Comparison of ENCODE assay signal across 22 mouse cellular contexts in genomic region chr2:24606531-24606930, GRCm38 (mm10).
DNase-seq lines count a peak whose midpoint lies in the region; ATAC-seq and TF ChIP-seq lines count a peak whose summit lies in the region.
"Had no signal": no experiment of that assay in that cellular context is flagged by ENCODE, and none has a peak within 500 bp of the region (broad histone marks: within the 10 kb centered on the region; RNA-seq: fewer than 3 reads in every experiment).

No protein-coding gene starts in this region.

- no peak for TF ChIP-seq EP300 in heart, adult 2 months (IDR thresholded peaks at IDR 0.05; ENCODE audit: insufficient read depth, low read depth, low read length)

- H3K36me3 ChIP-seq in heart, embryonic 10.5 days: no peaks in the 10 kb centered on the region
- H3K36me3 ChIP-seq in heart, adult 2 months (ENCODE audit: control insufficient read depth, insufficient read depth, low read length): no peaks in the 10 kb centered on the region
- H3K36me3 ChIP-seq in midbrain, embryonic 13.5 days: peaks cover 56% of the 10 kb centered on the region
- H3K36me3 ChIP-seq in midbrain, postnatal 0 days (ENCODE audit: insufficient read depth, low read length): peaks cover 46% of the 10 kb centered on the region
- H3K36me3 ChIP-seq: embryonic facial prominence, embryonic 12.5 days; embryonic facial prominence, embryonic 15.5 days; heart, embryonic 13.5 days had no signal

- peak; percentile 74 for DNase-seq in heart, embryonic 10.5 days (ENCODE audit: low spot score)
- no peak for DNase-seq in heart, adult 2 months
- DNase-seq in midbrain, postnatal 0 days (ENCODE audit: low spot score): no peak
- DNase-seq in ZHBTc4 (ENCODE audit: low read depth, low spot score): peak; percentile 44
- no peak for DNase-seq in retina, embryonic 14.5 days (ENCODE audit: low spot score)
- DNase-seq in ovary, adult 18-20 months (ENCODE audit: low spot score): no peak
- DNase-seq: adrenal gland, adult 2 months; adrenal gland, postnatal 14 days; cerebellum, adult 11 months; cerebellum, adult 2 months; cerebellum, adult 9-11 months; cerebellum, postnatal 25 days; gastrocnemius, postnatal 10 days; gastrocnemius, postnatal 36 days; heart, postnatal 14 days had no signal

- 89% methylated on average over 15 of the region's 15 CpGs for WGBS in heart, embryonic 10.5 days
- WGBS in heart, adult 2 months: 87% methylated on average over 15 of the region's 15 CpGs
- 86% methylated on average over 15 of the region's 15 CpGs for WGBS in midbrain, embryonic 13.5 days
- WGBS in midbrain, postnatal 0 days: 91% methylated on average over 15 of the region's 15 CpGs

- no peak overlapping the region for H3K4me2 ChIP-seq in midbrain, embryonic 13.5 days (replicated peaks)
- no peak overlapping the region for H3K4me2 ChIP-seq in midbrain, postnatal 0 days (ENCODE audit: low read depth, low read length, poor library complexity, severe bottlenecking)
- H3K4me2 ChIP-seq: embryonic facial prominence, embryonic 15.5 days; forebrain, embryonic 15.5 days; hindbrain, embryonic 12.5 days; hindbrain, embryonic 15.5 days had no signal

- TF ChIP-seq CTCF in heart, adult 2 months (IDR thresholded peaks at IDR 0.05): no peak
- TF ChIP-seq CTCF in midbrain, postnatal 0 days (IDR thresholded peaks at IDR 0.05): no peak

- H3K4me3 ChIP-seq in heart, embryonic 10.5 days: no peak overlapping the region
- H3K4me3 ChIP-seq in heart, adult 2 months: no peak overlapping the region
- H3K4me3 ChIP-seq in midbrain, embryonic 13.5 days (replicated peaks): no peak overlapping the region
- no peak overlapping the region for H3K4me3 ChIP-seq in midbrain, postnatal 0 days (ENCODE audit: low read depth, low read length)
- H3K4me3 ChIP-seq: embryonic facial prominence, embryonic 15.5 days; forebrain, embryonic 15.5 days; heart, embryonic 13.5 days; hindbrain, embryonic 12.5 days; hindbrain, embryonic 15.5 days had no signal

- ATAC-seq in midbrain, embryonic 13.5 days: 0 out of 2 replicates have a peak, but pooled peaks have one; percentile 13
- ATAC-seq in midbrain, postnatal 0 days (ENCODE audit: low FRiP score): no peak
- ATAC-seq: forebrain, embryonic 15.5 days had no signal

- no peaks in the 10 kb centered on the region for H3K9me3 ChIP-seq in heart, embryonic 10.5 days
- no peaks in the 10 kb centered on the region for H3K9me3 ChIP-seq in midbrain, embryonic 13.5 days
- H3K9me3 ChIP-seq in midbrain, postnatal 0 days (ENCODE audit: low read length): no peaks in the 10 kb centered on the region
- H3K9me3 ChIP-seq: embryonic facial prominence, embryonic 12.5 days; embryonic facial prominence, embryonic 15.5 days; forebrain, embryonic 15.5 days; heart, embryonic 13.5 days; hindbrain, embryonic 12.5 days; hindbrain, embryonic 15.5 days had no signal

- H3K27ac ChIP-seq in heart, embryonic 10.5 days: no peak overlapping the region
- H3K27ac ChIP-seq in heart, adult 2 months: no peak overlapping the region
- H3K27ac ChIP-seq in midbrain, embryonic 13.5 days: no peak overlapping the region
- no peak overlapping the region for H3K27ac ChIP-seq in midbrain, postnatal 0 days (ENCODE audit: low read depth, low read length)
- H3K27ac ChIP-seq: embryonic facial prominence, embryonic 12.5 days; embryonic facial prominence, embryonic 15.5 days; forebrain, embryonic 15.5 days; heart, embryonic 13.5 days; hindbrain, embryonic 12.5 days; hindbrain, embryonic 15.5 days had no signal

- no peaks in the 10 kb centered on the region for H3K79me2 ChIP-seq in heart, adult 2 months (replicated peaks; ENCODE audit: control insufficient read depth, insufficient read depth, low read length)

- H3K27me3 ChIP-seq in heart, embryonic 10.5 days (ENCODE audit: insufficient read depth, poor library complexity, severe bottlenecking): peaks cover 41% of the 10 kb centered on the region
- H3K27me3 ChIP-seq in heart, adult 2 months (ENCODE audit: control insufficient read depth, insufficient read depth, low read length): no peaks in the 10 kb centered on the region
- H3K27me3 ChIP-seq in midbrain, embryonic 13.5 days: no peaks in the 10 kb centered on the region
- no peaks in the 10 kb centered on the region for H3K27me3 ChIP-seq in midbrain, postnatal 0 days (ENCODE audit: insufficient read depth, low read length)
- H3K27me3 ChIP-seq: embryonic facial prominence, embryonic 15.5 days; forebrain, embryonic 15.5 days; hindbrain, embryonic 15.5 days had no signal

- no peak overlapping the region for H3K9ac ChIP-seq in heart, adult 2 months (ENCODE audit: low read depth, low read length)
- no peak overlapping the region for H3K9ac ChIP-seq in midbrain, embryonic 13.5 days (replicated peaks)
- no peak overlapping the region for H3K9ac ChIP-seq in midbrain, postnatal 0 days (replicated peaks; ENCODE audit: low read length, poor library complexity, severe bottlenecking)
- H3K9ac ChIP-seq: embryonic facial prominence, embryonic 12.5 days; embryonic facial prominence, embryonic 15.5 days; forebrain, embryonic 15.5 days; heart, embryonic 13.5 days; hindbrain, embryonic 12.5 days; hindbrain, embryonic 15.5 days had no signal

- no peak for TF ChIP-seq POLR2A in heart, adult 2 months (IDR thresholded peaks at IDR 0.05; ENCODE audit: insufficient read depth, low read depth, low read length)

- intact Hi-C loops in heart, adult 2 months (cut with DNase I): no loop called here

- H3K4me1 ChIP-seq in heart, embryonic 10.5 days: peaks cover 11% of the 10 kb centered on the region; the same call in 1 of the 2 replicates
- peaks cover 6% of the 10 kb centered on the region for H3K4me1 ChIP-seq in heart, adult 2 months (ENCODE audit: control insufficient read depth, insufficient read depth, low read length)
- peaks cover 5% of the 10 kb centered on the region; the same call in 1 of the 2 replicates for H3K4me1 ChIP-seq in midbrain, embryonic 13.5 days (replicated peaks)
- H3K4me1 ChIP-seq in midbrain, postnatal 0 days (ENCODE audit: insufficient read depth, low read length): peaks cover 2% of the 10 kb centered on the region; the same call in 1 of the 2 replicates
- H3K4me1 ChIP-seq: embryonic facial prominence, embryonic 12.5 days; embryonic facial prominence, embryonic 15.5 days; forebrain, embryonic 15.5 days; heart, embryonic 13.5 days; hindbrain, embryonic 12.5 days; hindbrain, embryonic 15.5 days had no signal

Comparison
In these comparisons a context has a peak if more than half of its experiments do, and no peak if none do; other contexts are left out.
1. DNase-seq: peak in heart, embryonic 10.5 days (single experiment) and ZHBTc4 (single experiment); none in heart, adult 2 months (0 of 2), midbrain, postnatal 0 days (single experiment), retina, embryonic 14.5 days (single experiment) and ovary, adult 18-20 months (single experiment).